Mouse (Mus musculus) olfactory bulb, adult 2 months (tissue): Measurements from ENCODE around the gene Zcchc7.

ENCODE experiments used
- CTCF ChIP-seq: fragments of 200-500 bp; IDR thresholded peaks from 2 replicates; pipeline ENCODE4 v1.5.1; 2012; ENCODE audit warnings: low read depth, mild to moderate bottlenecking, low read length, moderate library complexity; ENCODE audit not compliant: insufficient read depth
- POLR2A ChIP-seq: fragments of 200-500 bp; IDR thresholded peaks from 2 replicates; pipeline ENCODE4 v1.6.1; 2012; ENCODE audit warnings: mild to moderate bottlenecking, low read depth, low read length, moderate library complexity; ENCODE audit not compliant: insufficient read depth

GRCm38 (mm10) chr4:44940286-44940685 is 184.6 kb downstream of the Zcchc7 start:
- TF ChIP-seq CTCF (no peak), POLR2A (no peak)
